Mouse (Mus musculus) cerebellum, adult 9-11 months (tissue): ENCODE data around the gene Lnx1.

ENCODE experiments used
- DNase-seq: peaks from one replicate; pipeline ENCODE4 v3.0.0; 2022

The Lnx1 gene

DNA sequence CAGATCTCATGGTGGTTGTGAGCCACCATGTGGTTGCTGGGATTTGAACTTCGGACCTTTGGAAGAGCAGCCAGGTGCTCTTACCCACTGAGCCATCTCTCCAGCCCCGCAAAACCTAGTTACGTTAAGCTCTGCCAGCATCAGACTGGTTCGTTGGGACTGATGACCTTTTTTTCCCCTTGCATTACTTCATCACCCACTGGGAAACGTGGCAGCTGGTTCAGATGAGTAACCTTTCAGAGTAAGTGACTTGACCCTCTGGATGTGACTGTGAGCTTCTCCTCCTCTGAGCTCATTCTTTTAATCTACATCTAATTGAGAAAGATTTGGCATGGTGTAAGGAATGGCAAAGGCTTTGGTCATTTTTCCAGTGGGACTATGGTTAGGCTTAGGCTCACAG is 102.7 kb downstream of the Lnx1 start:
- DNase-seq: no peak

- DNase-seq: no peak
Measured at GRCm38 (mm10) chr5:74593147-74593546, 109.6 kb downstream of the Lnx1 start.

DNA sequence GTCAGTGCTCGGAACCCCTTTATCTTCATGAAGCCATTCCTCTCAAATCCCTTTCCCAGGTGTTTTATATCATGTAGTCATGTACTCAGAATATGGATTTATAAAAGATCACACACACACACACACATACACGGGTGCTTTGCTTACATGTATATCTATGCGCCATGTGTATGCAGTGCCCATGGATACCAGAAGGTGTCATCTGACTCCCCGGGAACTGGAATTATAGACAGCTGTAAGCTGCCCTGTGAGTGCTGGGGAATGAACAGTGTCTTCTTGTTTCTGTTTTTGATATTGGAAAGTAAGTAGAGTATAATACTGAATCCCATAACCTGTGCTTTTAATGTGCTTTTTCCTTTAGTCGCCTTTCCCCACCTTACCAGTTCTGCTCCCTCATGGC is 111.3 kb downstream of the Lnx1 start:
- DNase-seq: no peak

DNA sequence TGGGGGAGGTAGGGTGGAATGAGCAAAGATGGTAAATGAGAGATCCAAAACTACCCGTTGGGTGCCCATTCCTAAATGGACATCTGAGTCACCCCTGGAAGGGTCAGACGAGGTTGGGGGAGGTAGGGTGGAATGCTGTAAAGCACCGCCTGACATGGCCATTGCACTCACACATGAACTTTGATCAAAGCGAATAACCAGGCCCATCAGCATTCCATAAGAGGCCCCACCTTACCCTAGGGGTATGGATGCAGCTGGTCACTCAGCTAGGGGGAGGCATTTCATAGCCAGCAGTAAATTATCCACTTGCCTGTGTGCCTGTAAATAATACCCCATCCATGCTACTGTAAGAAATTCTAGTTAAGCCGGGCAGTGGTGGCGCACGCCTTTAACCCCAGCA is 113.6 kb downstream of the Lnx1 start:
- DNase-seq: no peak

DNA sequence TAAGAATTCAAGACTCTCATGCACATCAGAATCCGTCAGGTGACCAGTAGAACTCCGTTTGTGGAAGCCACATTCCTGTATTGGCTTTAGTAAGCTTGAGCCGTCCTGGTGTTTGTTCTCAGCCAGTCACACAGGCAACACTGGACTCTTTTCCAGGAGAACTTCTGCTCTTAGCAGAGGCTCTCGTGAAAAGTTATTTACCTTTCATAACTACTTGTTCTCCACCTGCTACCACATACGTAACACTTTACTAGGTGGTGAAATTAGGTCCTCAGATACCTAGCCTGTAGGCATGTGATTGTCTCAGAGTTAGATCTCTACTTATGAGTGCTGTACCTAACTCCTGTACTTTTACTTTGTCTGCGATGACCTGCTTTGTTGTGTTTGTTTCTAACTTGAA is 130.9 kb downstream of the Lnx1 start:
- no peak for DNase-seq

DNA sequence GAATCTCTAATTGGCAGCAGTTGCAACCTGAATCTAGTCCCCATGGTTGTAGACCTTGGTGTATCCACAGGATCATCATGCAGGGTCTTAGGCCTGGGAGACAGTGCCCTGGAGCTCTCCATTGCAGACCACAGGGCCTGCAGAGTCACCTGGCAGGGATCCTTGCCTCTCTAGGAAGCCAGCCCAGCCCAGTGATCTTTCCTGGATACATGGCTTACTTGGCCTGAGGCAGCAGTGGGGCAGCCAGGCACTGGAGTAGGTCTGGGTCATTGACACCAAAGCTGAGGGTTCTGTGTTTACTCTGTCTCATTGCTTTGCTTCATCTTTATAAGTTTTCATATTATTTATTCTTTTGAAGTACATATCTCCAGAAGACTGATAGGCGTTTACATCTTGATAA is 141.6 kb downstream of the Lnx1 start:
- DNase-seq: no peak

- no peak for DNase-seq
Measured at GRCm38 (mm10) chr5:74549566-74549965, 153.1 kb downstream of the Lnx1 start.

DNA sequence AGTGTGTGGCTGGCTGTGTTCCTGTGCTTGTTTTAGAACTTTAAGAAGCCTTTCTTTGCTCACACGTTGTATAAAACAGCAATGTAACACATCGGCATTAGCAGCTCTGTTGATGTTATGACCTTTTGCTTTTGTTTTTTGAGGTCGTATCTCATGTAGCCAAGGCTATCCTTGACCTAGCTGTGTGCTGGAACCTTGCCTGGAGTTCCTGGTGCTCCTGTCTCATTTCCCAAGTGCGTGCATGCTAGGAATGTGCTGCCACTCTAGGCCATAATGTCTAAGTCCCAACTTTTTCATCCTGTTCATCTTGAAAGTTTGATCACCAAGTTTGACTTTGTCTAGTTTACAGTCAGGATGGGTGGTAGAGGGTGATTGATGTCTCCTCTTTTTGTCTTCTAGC is 157.1 kb downstream of the Lnx1 start:
- no peak for DNase-seq
